Mouse (Mus musculus): ENCODE results near the gene Elob. TPM values are rescaled to one million over a fixed set of nuclear protein-coding genes. Genes with fewer than 3 reads are reported as not detected.

Gene Elob
- polyA plus RNA-seq, 1 experiment, result 1,587 TPM

DNA sequence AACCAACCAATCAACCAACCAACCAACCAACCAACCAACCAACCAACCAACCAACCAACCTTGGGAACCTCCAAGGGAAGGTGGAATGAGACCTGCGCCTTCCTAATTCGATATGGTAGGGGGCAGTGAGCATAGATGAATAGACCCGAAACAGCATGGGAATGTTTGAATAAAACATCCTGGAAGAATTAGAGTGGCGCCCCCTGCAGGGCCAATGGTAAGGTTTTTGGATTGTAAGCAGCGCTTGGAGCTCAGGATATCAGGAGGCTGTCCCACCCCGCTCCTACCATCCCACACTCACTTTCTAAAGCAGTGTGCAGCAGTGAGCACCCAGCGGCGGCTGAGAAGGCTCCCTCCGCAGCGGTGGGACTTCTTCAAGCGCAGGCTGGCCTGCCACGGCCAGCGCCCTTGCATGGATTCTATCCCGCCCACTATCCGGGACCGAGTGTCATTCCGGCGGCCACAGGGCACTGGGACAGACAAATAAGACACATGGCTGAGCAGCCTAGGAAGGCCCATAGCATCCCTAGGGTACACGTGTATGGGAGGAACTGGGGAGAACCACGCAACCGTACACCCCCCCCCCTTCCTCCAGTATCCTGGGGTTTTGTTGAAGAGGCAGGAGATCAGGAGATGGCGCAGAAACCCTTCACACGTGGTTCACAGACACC, 14.3 kb upstream of the Elob start:
- H3K36me3 ChIP-seq (ENCODE audit: control insufficient read depth, insufficient read depth, low read length), result no peaks in the 10 kb centered on the region
- peak overlapping the region; percentile 16; the same call in 1 of the 2 replicates for H3K27ac ChIP-seq (ENCODE audit: control insufficient read depth, insufficient read depth, low read depth, low read length)
- no peaks in the 10 kb centered on the region for H3K27me3 ChIP-seq (ENCODE audit: control insufficient read depth, insufficient read depth, low read length)
- peaks cover 14% of the 10 kb centered on the region for H3K4me1 ChIP-seq (ENCODE audit: control insufficient read depth, insufficient read depth, low read length)
- H3K4me3 ChIP-seq (ENCODE audit: control insufficient read depth, low read depth, low read length), result peak overlapping the region; percentile 88
- TF ChIP-seq POLR2A (IDR thresholded peaks at IDR 0.05; ENCODE audit: control insufficient read depth, low read depth, low read length) (no peak), CTCF (IDR thresholded peaks at IDR 0.05; ENCODE audit: control insufficient read depth, insufficient read depth, insufficient replicate concordance, low read depth, low read length) (peak; percentile 35; the same call in 1 of the 2 replicates)

DNA sequence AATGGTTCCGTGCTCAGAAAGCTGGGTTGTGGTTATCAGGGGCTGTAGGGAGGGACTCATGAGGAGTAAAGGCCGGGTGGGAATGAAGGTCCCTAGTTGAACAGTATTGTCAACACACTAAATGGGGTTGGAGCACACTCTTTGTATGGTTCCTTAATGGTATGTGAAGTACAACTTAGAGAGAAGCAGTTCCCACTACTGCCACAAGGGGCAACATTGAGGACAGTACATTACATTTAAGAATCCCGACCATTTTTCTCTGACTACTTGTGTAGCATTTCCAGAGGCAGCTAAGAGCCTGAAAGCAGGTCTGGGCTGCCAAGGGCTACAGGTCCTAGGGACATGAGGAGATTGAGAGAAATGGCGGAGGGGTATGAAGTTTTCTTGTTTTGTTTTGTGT, 12.2 kb upstream of the Elob start:
- TF ChIP-seq CTCF (IDR thresholded peaks at IDR 0.05; ENCODE audit: control insufficient read depth, insufficient read depth, insufficient replicate concordance, low read depth, low read length) (peak; percentile 60; the same call in 1 of the 2 replicates), POLR2A (IDR thresholded peaks at IDR 0.05; ENCODE audit: control insufficient read depth, low read depth, low read length) (no peak)
- Histone ChIP-seq H3K4me1 (ENCODE audit: control insufficient read depth, insufficient read depth, low read length) (peaks cover 14% of the 10 kb centered on the region), H3K27ac (ENCODE audit: control insufficient read depth, insufficient read depth, low read depth, low read length) (no peak overlapping the region), H3K36me3 (ENCODE audit: control insufficient read depth, insufficient read depth, low read length) (no peaks in the 10 kb centered on the region), H3K4me3 (ENCODE audit: control insufficient read depth, low read depth, low read length) (no peak overlapping the region), H3K27me3 (ENCODE audit: control insufficient read depth, insufficient read depth, low read length) (no peaks in the 10 kb centered on the region)

- TF ChIP-seq CTCF (IDR thresholded peaks at IDR 0.05; ENCODE audit: control insufficient read depth, insufficient read depth, insufficient replicate concordance, low read depth, low read length) (no peak), POLR2A (IDR thresholded peaks at IDR 0.05; ENCODE audit: control insufficient read depth, low read depth, low read length) (no peak)
- Histone ChIP-seq H3K4me1 (ENCODE audit: control insufficient read depth, insufficient read depth, low read length) (no peaks in the 10 kb centered on the region), H3K27ac (ENCODE audit: control insufficient read depth, insufficient read depth, low read depth, low read length) (no peak within 1 kb of the TSS), H3K36me3 (ENCODE audit: control insufficient read depth, insufficient read depth, low read length) (no peaks in the 10 kb centered on the region), H3K27me3 (ENCODE audit: control insufficient read depth, insufficient read depth, low read length) (no peaks in the 10 kb centered on the region), H3K4me3 (ENCODE audit: control insufficient read depth, low read depth, low read length) (no peak within 1 kb of the TSS)
Observed at GRCm38 (mm10) chr17:23836006-23836575, 7.2 kb upstream of the Elob start, which contains the start of gene Prss33. TSS of gene Prss33 (minus strand) at chr17:23836056.

GRCm38 (mm10) chr17:23831201-23831600, 2.3 kb upstream of the Elob start:
- TF ChIP-seq CTCF (IDR thresholded peaks at IDR 0.05; ENCODE audit: control insufficient read depth, insufficient read depth, insufficient replicate concordance, low read depth, low read length) (no peak), POLR2A (IDR thresholded peaks at IDR 0.05; ENCODE audit: control insufficient read depth, low read depth, low read length) (no peak)
- peaks cover 5% of the 10 kb centered on the region; the same call in 1 of the 2 replicates for H3K4me1 ChIP-seq (ENCODE audit: control insufficient read depth, insufficient read depth, low read length)
- H3K27ac ChIP-seq (ENCODE audit: control insufficient read depth, insufficient read depth, low read depth, low read length), result no peak overlapping the region
- H3K27me3 ChIP-seq (ENCODE audit: control insufficient read depth, insufficient read depth, low read length), result no peaks in the 10 kb centered on the region
- H3K36me3 ChIP-seq (ENCODE audit: control insufficient read depth, insufficient read depth, low read length), result no peaks in the 10 kb centered on the region; the same call in 1 of the 2 replicates
- H3K4me3 ChIP-seq (ENCODE audit: control insufficient read depth, low read depth, low read length), result no peak overlapping the region

- H3K27me3 ChIP-seq (ENCODE audit: control insufficient read depth, insufficient read depth, low read length), result no peaks in the 10 kb centered on the region
- H3K36me3 ChIP-seq (ENCODE audit: control insufficient read depth, insufficient read depth, low read length), result no peaks in the 10 kb centered on the region; the same call in 1 of the 2 replicates
- TF ChIP-seq POLR2A (IDR thresholded peaks at IDR 0.05; ENCODE audit: control insufficient read depth, low read depth, low read length), result no peak; the same call in 1 of the 2 replicates
- TF ChIP-seq CTCF (IDR thresholded peaks at IDR 0.05; ENCODE audit: control insufficient read depth, insufficient read depth, insufficient replicate concordance, low read depth, low read length), result no peak
- H3K4me1 ChIP-seq (ENCODE audit: control insufficient read depth, insufficient read depth, low read length), result peaks cover 5% of the 10 kb centered on the region; the same call in 1 of the 2 replicates
- peak overlapping the region; percentile 98 for H3K27ac ChIP-seq (ENCODE audit: control insufficient read depth, insufficient read depth, low read depth, low read length)
- H3K4me3 ChIP-seq (ENCODE audit: control insufficient read depth, low read depth, low read length), result peak overlapping the region; percentile 98
Observed at GRCm38 (mm10) chr17:23828271-23829001, 500 bp downstream of the Elob start.

- no peak overlapping the region for H3K27ac ChIP-seq (ENCODE audit: control insufficient read depth, insufficient read depth, low read depth, low read length)
- no peak for TF ChIP-seq POLR2A (IDR thresholded peaks at IDR 0.05; ENCODE audit: control insufficient read depth, low read depth, low read length)
- no peak for TF ChIP-seq CTCF (IDR thresholded peaks at IDR 0.05; ENCODE audit: control insufficient read depth, insufficient read depth, insufficient replicate concordance, low read depth, low read length)
- H3K4me3 ChIP-seq (ENCODE audit: control insufficient read depth, low read depth, low read length), result no peak overlapping the region
Observed at GRCm38 (mm10) chr17:23825591-23825990, 3.3 kb downstream of the Elob start.

DNA sequence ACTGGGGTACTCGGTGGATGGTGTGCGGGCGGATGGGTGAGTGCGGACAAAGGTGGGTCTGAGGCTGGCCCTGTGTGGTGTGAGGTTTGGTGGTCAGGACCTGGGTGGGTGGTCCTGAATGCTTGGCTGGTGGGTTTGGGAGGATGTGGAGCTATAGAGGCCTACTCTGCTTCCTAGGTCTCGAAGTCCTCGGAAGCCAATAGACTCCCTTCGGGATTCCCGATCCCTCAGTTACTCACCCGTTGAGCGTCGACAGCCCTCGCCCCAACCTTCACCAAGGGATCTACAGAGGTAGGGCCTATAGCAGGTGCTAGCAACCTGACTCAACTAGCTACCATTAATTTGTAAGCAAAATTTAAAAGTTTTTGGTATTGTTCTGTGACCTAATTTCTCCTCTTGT, 5.3 kb downstream of the Elob start:
- Histone ChIP-seq H3K27ac (ENCODE audit: control insufficient read depth, insufficient read depth, low read depth, low read length) (no peak overlapping the region), H3K4me3 (ENCODE audit: control insufficient read depth, low read depth, low read length) (no peak overlapping the region), H3K27me3 (ENCODE audit: control insufficient read depth, insufficient read depth, low read length) (no peaks in the 10 kb centered on the region), H3K36me3 (ENCODE audit: control insufficient read depth, insufficient read depth, low read length) (peaks cover 11% of the 10 kb centered on the region), H3K4me1 (ENCODE audit: control insufficient read depth, insufficient read depth, low read length) (peaks cover 9% of the 10 kb centered on the region; the same call in 1 of the 2 replicates)
- TF ChIP-seq CTCF (IDR thresholded peaks at IDR 0.05; ENCODE audit: control insufficient read depth, insufficient read depth, insufficient replicate concordance, low read depth, low read length) (no peak), POLR2A (IDR thresholded peaks at IDR 0.05; ENCODE audit: control insufficient read depth, low read depth, low read length) (no peak)

More at GRCm38 (mm10) chr17:23825591-23825990, 3.3 kb downstream of the Elob start:
- Histone ChIP-seq H3K4me1 (ENCODE audit: control insufficient read depth, insufficient read depth, low read length) (peaks cover 9% of the 10 kb centered on the region; the same call in 1 of the 2 replicates), H3K27me3 (ENCODE audit: control insufficient read depth, insufficient read depth, low read length) (no peaks in the 10 kb centered on the region), H3K36me3 (ENCODE audit: control insufficient read depth, insufficient read depth, low read length) (peaks cover 3% of the 10 kb centered on the region)
